Mouse (Mus musculus) erythroblast, embryonic 14.5 days (primary cell): ENCODE measurements around the gene Adgrd1.

ENCODE experiments used
- GATA1 ChIP-seq: IDR thresholded peaks from 2 replicates; pipeline ENCODE4 v1.6.1; 2012; ENCODE audit warnings: low read length, inconsistent platforms, mixed read lengths
- TAL1 ChIP-seq: IDR thresholded peaks from 3 replicates; pipeline ENCODE4 v1.6.1; 2012; ENCODE audit warnings: low read length, inconsistent platforms, mixed read lengths

DNA sequence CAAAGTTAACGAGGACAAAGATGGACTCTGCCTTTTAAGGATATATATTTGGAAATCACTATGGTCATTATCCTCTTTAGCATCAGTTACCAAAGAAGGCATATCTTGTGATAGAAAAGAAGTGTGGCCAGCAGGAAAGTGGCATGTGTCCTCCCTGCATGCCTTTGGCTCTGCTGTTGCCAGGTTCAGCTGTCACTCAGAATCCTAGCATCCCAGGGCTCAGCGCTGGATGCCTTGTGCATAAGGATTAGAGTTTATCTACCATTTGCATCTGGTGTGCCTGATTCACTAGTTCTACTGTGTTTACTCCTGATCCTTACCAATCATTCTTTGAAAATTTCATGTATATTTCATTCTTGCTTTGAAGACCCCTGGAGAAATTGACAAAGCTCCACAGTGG is 119.5 kb downstream of the Adgrd1 start:
- TF ChIP-seq TAL1 (no peak), GATA1 (no peak)
